Mouse (Mus musculus): ENCODE measurements around the gene 2700049A03Rik. TPM values are rescaled to one million over a fixed set of nuclear protein-coding genes. Genes with fewer than 3 reads are reported as not detected.
A peak's percentile ranks its signal among the peaks of the same experiment; 100 is the strongest.
"Not testable (repeated sequence)": the region's sequence is repeated elsewhere in the genome, so short reads cannot be mapped to it uniquely, and the experiment has no call there.

Gene 2700049A03Rik
- 23.9 and 24.5 TPM in 2 replicates for polyA plus RNA-seq (2015; fragmentation: Nextera tagmentation; extraction: Ambion mirVana)

DNA sequence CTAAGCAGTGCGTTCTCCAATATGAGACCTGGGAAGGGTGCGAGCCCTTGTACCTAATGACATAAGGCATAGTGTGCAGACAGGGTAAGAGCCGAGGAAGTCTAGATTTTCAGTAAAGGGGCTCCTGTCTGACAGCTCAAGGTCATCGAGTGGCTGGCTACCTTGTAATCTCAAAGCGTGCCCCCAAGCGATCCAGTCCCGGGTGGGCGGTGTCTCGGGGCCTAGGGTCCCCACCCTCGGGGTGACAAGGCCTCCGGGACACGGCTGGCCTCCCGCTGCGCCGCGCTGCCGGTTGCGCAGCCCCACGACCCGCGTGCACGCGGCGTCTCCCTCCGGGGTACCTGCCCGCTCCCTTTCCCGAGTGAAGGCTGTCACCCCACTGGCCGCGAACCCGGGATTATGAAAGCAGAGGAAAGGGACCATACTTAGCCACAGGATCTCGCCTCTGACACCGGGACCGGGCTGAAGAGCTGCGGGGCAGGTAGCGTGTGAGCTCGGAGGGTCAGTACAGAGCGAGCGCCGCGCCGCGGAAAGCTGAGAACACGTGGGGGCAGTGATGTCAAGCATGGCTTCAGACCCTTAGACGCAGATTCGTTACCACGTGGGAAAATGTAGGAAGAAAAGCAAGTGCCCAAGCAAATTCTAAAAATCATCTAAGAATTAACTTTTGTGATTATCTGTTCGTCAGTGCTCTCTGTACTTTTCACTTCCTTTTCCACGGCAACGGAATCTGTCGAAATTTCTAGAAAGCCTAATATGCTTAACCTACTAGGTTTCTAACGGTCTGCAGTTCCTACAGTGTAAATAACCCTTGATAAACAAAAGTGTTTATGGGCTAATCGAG is at the start of gene 2700049A03Rik, which contains the start of gene Timm9:
Gene 2700049A03Rik (plus strand): TSS at position 719 of the 844 bp plus-strand sequence.
Gene Timm9 (minus strand): TSS at position 555 of the 844 bp plus-strand sequence.
- Histone ChIP-seq H3K4me3 (peak within 1 kb of the TSS; percentile 80), H3K27me3 (no peaks in the 10 kb centered on the region), H3K36me3 (ENCODE audit: poor library complexity, severe bottlenecking) (peaks cover 29% of the 10 kb centered on the region), H3K9ac (peak within 1 kb of the TSS; percentile 90), H3K4me2 (peak within 1 kb of the TSS; percentile 93), H3K4me1 (peaks cover 40% of the 10 kb centered on the region), H3K9me3 (replicated peaks) (no peaks in the 10 kb centered on the region), H3K27ac (peak within 1 kb of the TSS; percentile 77)
- under 1% methylated on average over 52 of the region's 52 CpGs for WGBS
- peak; percentile 93 for ATAC-seq

GRCm38 (mm10) chr12:71104275-71104674 is 32.4 kb upstream of the 2700049A03Rik start:
- not testable (repeated sequence) for H3K27me3 ChIP-seq; H3K36me3 ChIP-seq (ENCODE audit: poor library complexity, severe bottlenecking); H3K4me3 ChIP-seq; H3K4me2 ChIP-seq; H3K27ac ChIP-seq; ATAC-seq; H3K9ac ChIP-seq; H3K9me3 ChIP-seq (replicated peaks); H3K4me1 ChIP-seq
- 90% methylated on average over 4 of the region's 4 CpGs for WGBS

- Histone ChIP-seq H3K27me3 (0 out of 2 replicates have a peak, but pooled peaks cover 6% of the 10 kb centered on the region), H3K36me3 (ENCODE audit: poor library complexity, severe bottlenecking) (no peaks in the 10 kb centered on the region), H3K9ac (no peak overlapping the region), H3K4me2 (no peak overlapping the region), H3K4me1 (peaks cover 5% of the 10 kb centered on the region; the same call in 1 of the 2 replicates), H3K27ac (no peak overlapping the region), H3K9me3 (replicated peaks) (no peaks in the 10 kb centered on the region), H3K4me3 (no peak overlapping the region)
- WGBS, result 91% methylated on average over 6 of the region's 6 CpGs
- no peak for ATAC-seq
These were observed 29.4 kb upstream of the 2700049A03Rik start for GRCm38 (mm10) chr12:71107216-71107771.

DNA sequence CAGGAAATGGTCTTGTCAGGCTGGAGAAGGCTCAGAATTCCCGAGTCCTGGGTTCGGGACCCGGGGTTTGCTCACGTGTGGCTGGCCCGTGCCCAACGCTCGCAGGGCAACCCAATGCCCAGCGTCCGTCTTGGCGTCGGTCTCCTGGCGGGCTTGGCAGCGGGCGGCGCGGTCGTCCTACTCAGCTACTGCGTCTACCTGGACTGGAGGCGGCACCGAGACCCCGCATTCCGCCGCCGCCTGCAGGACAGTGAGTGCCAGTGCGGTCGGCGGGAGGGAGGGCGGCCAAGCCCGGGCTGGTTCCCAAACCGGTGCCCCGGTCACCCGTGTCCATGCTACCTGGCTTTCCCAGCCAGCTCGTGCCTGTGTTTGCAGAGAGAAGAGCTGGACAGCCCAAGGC is 25.3 kb upstream of the 2700049A03Rik start, which contains the start of gene Tomm20l:
Gene Tomm20l (plus strand): TSS at position 98 of the 400 bp plus-strand sequence.
- Histone ChIP-seq H3K27ac (no peak within 1 kb of the TSS), H3K4me3 (peak within 1 kb of the TSS; percentile 17), H3K36me3 (ENCODE audit: poor library complexity, severe bottlenecking) (no peaks in the 10 kb centered on the region), H3K9me3 (replicated peaks) (no peaks in the 10 kb centered on the region), H3K4me2 (peak within 1 kb of the TSS; percentile 55), H3K27me3 (peaks cover 6% of the 10 kb centered on the region; the same call in 1 of the 2 replicates), H3K4me1 (peaks cover 13% of the 10 kb centered on the region), H3K9ac (no peak within 1 kb of the TSS; the same call in 1 of the 2 replicates)
- no peak for ATAC-seq
- WGBS, result 5% methylated on average over 30 of the region's 33 CpGs

- no peak overlapping the region for H3K9ac ChIP-seq
- no peaks in the 10 kb centered on the region for H3K36me3 ChIP-seq (ENCODE audit: poor library complexity, severe bottlenecking)
- no peak for ATAC-seq
- 94% methylated on average over 10 of the region's 10 CpGs for WGBS
- no peak overlapping the region for H3K4me3 ChIP-seq
- H3K27me3 ChIP-seq, result peaks cover 6% of the 10 kb centered on the region; the same call in 1 of the 2 replicates
- no peak overlapping the region for H3K27ac ChIP-seq
- H3K9me3 ChIP-seq (replicated peaks), result no peaks in the 10 kb centered on the region
- H3K4me1 ChIP-seq, result peaks cover 13% of the 10 kb centered on the region
- no peak overlapping the region for H3K4me2 ChIP-seq
These were observed 23.6 kb upstream of the 2700049A03Rik start for GRCm38 (mm10) chr12:71113074-71113473.

- peaks cover 6% of the 10 kb centered on the region; the same call in 1 of the 2 replicates for H3K27me3 ChIP-seq
- no peak overlapping the region for H3K4me3 ChIP-seq
- ATAC-seq, result peak; percentile 48; the same call in 1 of the 2 replicates
- H3K36me3 ChIP-seq (ENCODE audit: poor library complexity, severe bottlenecking), result no peaks in the 10 kb centered on the region
- H3K4me1 ChIP-seq, result peaks cover 13% of the 10 kb centered on the region
- H3K4me2 ChIP-seq, result peak overlapping the region; percentile 31
- no peak overlapping the region for H3K9ac ChIP-seq
- H3K27ac ChIP-seq, result no peak overlapping the region
- WGBS, result 25% methylated on average over 12 of the region's 12 CpGs
- H3K9me3 ChIP-seq (replicated peaks), result no peaks in the 10 kb centered on the region
These were observed 22.9 kb upstream of the 2700049A03Rik start for GRCm38 (mm10) chr12:71113675-71114288.

- no peaks in the 10 kb centered on the region for H3K9me3 ChIP-seq (replicated peaks)
- H3K4me1 ChIP-seq, result peaks cover 10% of the 10 kb centered on the region
- H3K27ac ChIP-seq, result no peak overlapping the region
- H3K36me3 ChIP-seq (ENCODE audit: poor library complexity, severe bottlenecking), result no peaks in the 10 kb centered on the region
- no peak overlapping the region for H3K9ac ChIP-seq
- 68% methylated on average over 5 of the region's 5 CpGs for WGBS
- no peak overlapping the region for H3K4me2 ChIP-seq
- no peak overlapping the region for H3K4me3 ChIP-seq
- peaks cover 1% of the 10 kb centered on the region; the same call in 1 of the 2 replicates for H3K27me3 ChIP-seq
- no peak for ATAC-seq
These were observed 20.2 kb upstream of the 2700049A03Rik start for GRCm38 (mm10) chr12:71116411-71116810.

DNA sequence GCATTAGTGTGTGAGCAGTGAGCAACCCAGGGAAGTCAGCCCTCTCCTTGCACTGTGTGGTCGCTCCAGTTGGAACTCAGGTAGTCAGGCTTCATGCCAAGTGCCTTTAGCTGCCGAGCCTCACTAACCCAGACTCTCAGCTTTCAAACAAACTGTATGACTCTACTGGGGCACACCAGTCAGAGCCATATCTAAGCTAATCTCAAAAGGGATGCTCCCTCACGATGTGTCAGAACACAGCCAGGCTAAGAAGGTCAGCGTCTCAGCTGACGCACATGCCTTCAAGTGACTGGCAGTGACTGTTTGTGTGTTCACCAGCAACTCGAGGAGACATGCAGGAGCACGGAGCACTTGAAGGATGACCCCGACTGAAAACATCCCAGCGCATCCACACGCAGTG is 13.9 kb upstream of the 2700049A03Rik start:
- H3K36me3 ChIP-seq (ENCODE audit: poor library complexity, severe bottlenecking), result peaks cover 34% of the 10 kb centered on the region
- no peak for ATAC-seq

DNA sequence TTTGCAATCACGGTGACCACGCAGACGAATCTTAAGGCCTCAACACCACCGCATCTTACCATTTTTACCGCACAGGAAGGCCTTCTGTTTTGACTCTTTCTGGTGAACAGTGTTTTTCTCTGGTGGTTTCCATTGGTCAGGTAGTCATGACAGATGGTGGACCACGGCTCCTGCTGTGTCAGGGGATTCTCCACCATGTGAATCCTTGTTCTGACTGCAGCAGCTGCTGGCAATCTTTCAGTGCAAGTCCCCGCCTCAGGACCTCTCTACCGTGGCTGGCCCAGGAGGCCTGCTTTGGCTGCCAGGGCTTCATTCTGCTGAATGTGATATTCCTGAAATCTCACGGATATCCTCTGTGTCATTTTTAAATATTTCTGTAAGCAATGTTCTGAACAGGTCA is 13.4 kb upstream of the 2700049A03Rik start:
- no peak for ATAC-seq
- Histone ChIP-seq H3K36me3 (ENCODE audit: poor library complexity, severe bottlenecking) (peaks cover 38% of the 10 kb centered on the region), H3K4me2 (no peak overlapping the region), H3K4me3 (no peak overlapping the region), H3K9ac (no peak overlapping the region), H3K4me1 (no peaks in the 10 kb centered on the region), H3K9me3 (replicated peaks) (no peaks in the 10 kb centered on the region), H3K27ac (no peak overlapping the region), H3K27me3 (no peaks in the 10 kb centered on the region)
- WGBS, result 91% methylated on average over 9 of the region's 9 CpGs

More for the DNA sequence above, 13.9 kb upstream of the 2700049A03Rik start:
- Histone ChIP-seq H3K4me3 (no peak overlapping the region), H3K9me3 (replicated peaks) (no peaks in the 10 kb centered on the region), H3K27me3 (no peaks in the 10 kb centered on the region), H3K4me1 (no peaks in the 10 kb centered on the region), H3K27ac (no peak overlapping the region), H3K4me2 (no peak overlapping the region), H3K9ac (no peak overlapping the region)
- WGBS, result 90% methylated on average over 10 of the region's 10 CpGs

DNA sequence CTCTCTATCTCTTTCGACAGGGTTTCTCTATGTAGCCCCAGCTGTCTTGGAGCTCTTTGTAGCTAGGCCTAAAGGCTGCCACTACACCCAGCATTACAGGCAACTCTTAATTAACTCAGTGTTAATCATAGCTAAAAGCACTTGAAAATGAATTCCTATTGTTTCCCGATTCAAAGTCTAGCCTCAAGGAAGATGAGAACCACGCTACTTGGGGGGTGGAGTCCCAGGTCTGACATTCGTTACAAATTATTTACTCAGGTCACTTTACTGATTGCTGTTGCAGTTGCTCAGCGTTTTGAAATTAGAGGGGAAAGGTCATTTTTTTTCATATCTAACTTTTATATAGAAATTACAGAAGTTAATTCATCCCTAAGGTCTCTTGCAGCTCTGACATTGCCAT is 1.1 kb upstream of the 2700049A03Rik start:
- WGBS, result 24% methylated on average over 5 of the region's 5 CpGs
- H3K4me1 ChIP-seq, result peaks cover 39% of the 10 kb centered on the region
- H3K27ac ChIP-seq, result no peak overlapping the region
- H3K36me3 ChIP-seq (ENCODE audit: poor library complexity, severe bottlenecking), result peaks cover 29% of the 10 kb centered on the region
- H3K27me3 ChIP-seq, result no peaks in the 10 kb centered on the region
- peak overlapping the region; percentile 93 for H3K4me2 ChIP-seq
- no peaks in the 10 kb centered on the region for H3K9me3 ChIP-seq (replicated peaks)
- peak overlapping the region; percentile 90 for H3K9ac ChIP-seq
- H3K4me3 ChIP-seq, result peak overlapping the region; percentile 80
- no peak for ATAC-seq

GRCm38 (mm10) chr12:71136974-71137491 is 385 bp downstream of the 2700049A03Rik start:
- H3K9ac ChIP-seq, result peak overlapping the region; percentile 90
- no peaks in the 10 kb centered on the region for H3K9me3 ChIP-seq (replicated peaks)
- H3K27ac ChIP-seq, result peak overlapping the region; percentile 77
- ATAC-seq, result peak; percentile 91
- peaks cover 40% of the 10 kb centered on the region for H3K4me1 ChIP-seq
- peak overlapping the region; percentile 80 for H3K4me3 ChIP-seq
- under 1% methylated on average over 30 of the region's 30 CpGs for WGBS
- peaks cover 30% of the 10 kb centered on the region for H3K36me3 ChIP-seq (ENCODE audit: poor library complexity, severe bottlenecking)
- no peaks in the 10 kb centered on the region for H3K27me3 ChIP-seq
- H3K4me2 ChIP-seq, result peak overlapping the region; percentile 93

All from forebrain, embryonic 13.5 days (tissue).